Mouse (Mus musculus): ENCODE measurements at regions not wholly inside any gene's neighbourhood (a gene's known extent, or its start where the extent isn't known, plus 50 kb on each side); places are given as distances from the start of the nearest gene placed in this dataset.

GRCm38 (mm10) chr7:94975037-94975775, 1195.8 kb upstream of the Tenm4 start:
- WGBS: 70% methylated on average over 2 of the region's 2 CpGs
- ATAC-seq (replicated peaks; ENCODE audit: extremely low read depth, insufficient read depth, low FRiP score): no peak
- no peak overlapping the region for H3K4me2 ChIP-seq (ENCODE audit: low read depth, low read length)

GRCm38 (mm10) chr7:94996258-94996657, 1174.8 kb upstream of the Tenm4 start:
- Histone ChIP-seq H3K27me3 (ENCODE audit: control insufficient read depth, insufficient read depth, low read length) (no peaks in the 10 kb centered on the region), H3K27ac (ENCODE audit: low read length) (no peak overlapping the region), H3K9me3 (replicated peaks; ENCODE audit: control insufficient read depth, low read length) (no peaks in the 10 kb centered on the region), H3K4me1 (ENCODE audit: control insufficient read depth, insufficient read depth, low read length) (no peaks in the 10 kb centered on the region), H3K36me3 (ENCODE audit: control insufficient read depth, insufficient read depth) (no peaks in the 10 kb centered on the region), H3K4me3 (ENCODE audit: low read length) (no peak overlapping the region), H3K9ac (ENCODE audit: low read length) (no peak overlapping the region), H3K4me2 (ENCODE audit: low read depth, low read length) (no peak overlapping the region)
- no peak for ATAC-seq (replicated peaks; ENCODE audit: extremely low read depth, insufficient read depth, low FRiP score)
- 65% methylated on average over 6 of the region's 6 CpGs for WGBS

More at GRCm38 (mm10) chr7:94975037-94975775, 1195.8 kb upstream of the Tenm4 start:
- H3K4me3 ChIP-seq (ENCODE audit: low read length): no peak overlapping the region
- H3K27me3 ChIP-seq (ENCODE audit: control insufficient read depth, insufficient read depth, low read length): no peaks in the 10 kb centered on the region
- H3K4me1 ChIP-seq (ENCODE audit: control insufficient read depth, insufficient read depth, low read length): no peaks in the 10 kb centered on the region
- no peak overlapping the region for H3K27ac ChIP-seq (ENCODE audit: low read length)
- H3K36me3 ChIP-seq (ENCODE audit: control insufficient read depth, insufficient read depth): no peaks in the 10 kb centered on the region
- H3K9ac ChIP-seq (ENCODE audit: low read length): no peak overlapping the region
- H3K9me3 ChIP-seq (replicated peaks; ENCODE audit: control insufficient read depth, low read length): no peaks in the 10 kb centered on the region

GRCm38 (mm10) chr7:95004161-95004560, 1166.9 kb upstream of the Tenm4 start:
- H3K9me3 ChIP-seq (replicated peaks; ENCODE audit: control insufficient read depth, low read length): no peaks in the 10 kb centered on the region
- WGBS: 73% methylated on average over 3 of the region's 3 CpGs
- H3K9ac ChIP-seq (ENCODE audit: low read length): no peak overlapping the region
- no peak overlapping the region for H3K4me3 ChIP-seq (ENCODE audit: low read length)
- H3K27me3 ChIP-seq (ENCODE audit: control insufficient read depth, insufficient read depth, low read length): no peaks in the 10 kb centered on the region
- H3K27ac ChIP-seq (ENCODE audit: low read length): no peak overlapping the region
- ATAC-seq (replicated peaks; ENCODE audit: extremely low read depth, insufficient read depth, low FRiP score): no peak
- H3K4me1 ChIP-seq (ENCODE audit: control insufficient read depth, insufficient read depth, low read length): no peaks in the 10 kb centered on the region
- H3K36me3 ChIP-seq (ENCODE audit: control insufficient read depth, insufficient read depth): no peaks in the 10 kb centered on the region
- H3K4me2 ChIP-seq (ENCODE audit: low read depth, low read length): no peak overlapping the region

- no peaks in the 10 kb centered on the region for H3K27me3 ChIP-seq (ENCODE audit: control insufficient read depth, insufficient read depth, low read length)
- H3K4me2 ChIP-seq (ENCODE audit: low read depth, low read length): no peak overlapping the region
- WGBS: 58% methylated on average over 3 of the region's 3 CpGs
- H3K4me3 ChIP-seq (ENCODE audit: low read length): no peak overlapping the region
- no peaks in the 10 kb centered on the region for H3K36me3 ChIP-seq (ENCODE audit: control insufficient read depth, insufficient read depth)
- H3K4me1 ChIP-seq (ENCODE audit: control insufficient read depth, insufficient read depth, low read length): no peaks in the 10 kb centered on the region
- no peak for ATAC-seq (replicated peaks; ENCODE audit: extremely low read depth, insufficient read depth, low FRiP score)
- no peak overlapping the region for H3K27ac ChIP-seq (ENCODE audit: low read length)
- no peaks in the 10 kb centered on the region for H3K9me3 ChIP-seq (replicated peaks; ENCODE audit: control insufficient read depth, low read length)
- H3K9ac ChIP-seq (ENCODE audit: low read length): no peak overlapping the region
Measured at GRCm38 (mm10) chr7:95005403-95005802, 1165.6 kb upstream of the Tenm4 start.

GRCm38 (mm10) chr7:95008896-95009430, 1162.1 kb upstream of the Tenm4 start:
- H3K36me3 ChIP-seq (ENCODE audit: control insufficient read depth, insufficient read depth): no peaks in the 10 kb centered on the region
- no peak for ATAC-seq (replicated peaks; ENCODE audit: extremely low read depth, insufficient read depth, low FRiP score)
- H3K4me1 ChIP-seq (ENCODE audit: control insufficient read depth, insufficient read depth, low read length): no peaks in the 10 kb centered on the region
- H3K27me3 ChIP-seq (ENCODE audit: control insufficient read depth, insufficient read depth, low read length): no peaks in the 10 kb centered on the region
- no peaks in the 10 kb centered on the region for H3K9me3 ChIP-seq (replicated peaks; ENCODE audit: control insufficient read depth, low read length)
- WGBS: 68% methylated on average over 6 of the region's 6 CpGs
- H3K27ac ChIP-seq (ENCODE audit: low read length): no peak overlapping the region
- no peak overlapping the region for H3K4me2 ChIP-seq (ENCODE audit: low read depth, low read length)
- H3K9ac ChIP-seq (ENCODE audit: low read length): no peak overlapping the region
- no peak overlapping the region for H3K4me3 ChIP-seq (ENCODE audit: low read length)

GRCm38 (mm10) chr7:95020285-95020684, 1150.8 kb upstream of the Tenm4 start:
- Histone ChIP-seq H3K36me3 (ENCODE audit: control insufficient read depth, insufficient read depth) (no peaks in the 10 kb centered on the region), H3K4me3 (ENCODE audit: low read length) (no peak overlapping the region), H3K9me3 (replicated peaks; ENCODE audit: control insufficient read depth, low read length) (no peaks in the 10 kb centered on the region), H3K4me1 (ENCODE audit: control insufficient read depth, insufficient read depth, low read length) (no peaks in the 10 kb centered on the region), H3K27me3 (ENCODE audit: control insufficient read depth, insufficient read depth, low read length) (no peaks in the 10 kb centered on the region), H3K4me2 (ENCODE audit: low read depth, low read length) (no peak overlapping the region), H3K9ac (ENCODE audit: low read length) (no peak overlapping the region), H3K27ac (ENCODE audit: low read length) (no peak overlapping the region)
- no peak for ATAC-seq (replicated peaks; ENCODE audit: extremely low read depth, insufficient read depth, low FRiP score)
- 67% methylated on average over 1 of the region's 1 CpGs for WGBS

GRCm38 (mm10) chr7:95027915-95028810, 1142.9 kb upstream of the Tenm4 start:
- WGBS: 76% methylated on average over 4 of the region's 4 CpGs
- H3K27me3 ChIP-seq (ENCODE audit: control insufficient read depth, insufficient read depth, low read length): no peaks in the 10 kb centered on the region
- no peak for ATAC-seq (replicated peaks; ENCODE audit: extremely low read depth, insufficient read depth, low FRiP score)
- H3K9ac ChIP-seq (ENCODE audit: low read length): no peak overlapping the region
- H3K4me2 ChIP-seq (ENCODE audit: low read depth, low read length): no peak overlapping the region
- H3K4me1 ChIP-seq (ENCODE audit: control insufficient read depth, insufficient read depth, low read length): no peaks in the 10 kb centered on the region
- no peaks in the 10 kb centered on the region for H3K9me3 ChIP-seq (replicated peaks; ENCODE audit: control insufficient read depth, low read length)
- no peak overlapping the region for H3K27ac ChIP-seq (ENCODE audit: low read length)
- no peak overlapping the region for H3K4me3 ChIP-seq (ENCODE audit: low read length)
- H3K36me3 ChIP-seq (ENCODE audit: control insufficient read depth, insufficient read depth): no peaks in the 10 kb centered on the region
